Mouse (Mus musculus) effector memory CD4-positive, alpha-beta T cell, adult 5 months (primary cell): Measurements from ENCODE around the gene Abcb6. TPM values are rescaled to one million over a fixed set of nuclear protein-coding genes. Genes with fewer than 3 reads are reported as not detected.

Experiments used
- polyA plus RNA-seq: library from polyadenylated mRNA; unstranded; fragments of 100-300 nt; shearing (Covaris generic); gene quantifications from one replicate; pipeline ENCODE4 v1.2.1, GENCODE M21; 2017

Gene Abcb6
- 5.0 TPM for polyA plus RNA-seq

DNA sequence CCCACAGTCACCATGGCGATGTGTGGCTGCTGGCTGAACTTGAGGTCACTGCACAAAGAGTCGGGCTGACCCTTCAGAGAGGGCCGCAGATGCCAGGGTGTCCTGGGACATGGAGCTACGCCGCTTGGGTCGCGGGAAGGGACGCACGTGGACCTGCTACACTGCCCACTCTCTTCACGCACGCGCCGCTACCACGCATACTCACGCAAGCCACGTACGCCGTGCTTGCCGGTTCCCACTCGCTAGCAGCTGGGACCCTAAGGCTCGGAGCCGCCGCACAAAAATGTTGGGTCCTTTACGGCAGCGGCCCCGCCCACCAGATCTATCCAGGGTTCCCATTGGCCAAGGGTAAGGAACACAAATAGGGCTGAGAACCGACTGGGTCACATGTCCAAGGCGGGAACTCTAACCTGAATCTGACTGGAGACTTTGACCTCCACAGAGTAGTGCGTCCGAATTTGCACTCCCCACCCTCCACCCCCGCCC, at the start of gene Abcb6:
TSS of gene Abcb6 (minus strand) at position 288 of the 486 bp plus-strand sequence.

DNA sequence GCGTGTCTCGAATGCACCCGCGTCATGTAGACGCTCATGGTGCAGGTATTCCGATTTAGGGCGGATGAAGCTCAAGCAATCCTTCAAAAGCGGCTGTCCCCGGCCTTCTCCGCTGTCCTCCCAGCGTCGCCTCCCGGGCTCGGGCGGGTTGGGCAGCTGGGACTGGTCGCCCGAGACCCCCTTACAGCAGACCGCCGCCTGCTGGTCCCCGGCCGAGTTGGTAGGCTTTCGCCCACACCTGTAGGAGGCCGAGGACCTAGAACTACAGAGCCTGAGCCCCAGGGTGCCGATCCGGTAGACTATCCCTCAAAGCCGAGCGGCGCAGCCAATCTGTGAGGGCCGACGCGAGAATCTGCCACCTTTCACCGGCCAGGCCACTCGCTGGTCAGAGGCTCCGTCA, 39.3 kb upstream of the Abcb6 start, which contains the start of gene Tuba4a:
TSS of gene Tuba4a (minus strand) at position 335 of the 400 bp plus-strand sequence.

DNA sequence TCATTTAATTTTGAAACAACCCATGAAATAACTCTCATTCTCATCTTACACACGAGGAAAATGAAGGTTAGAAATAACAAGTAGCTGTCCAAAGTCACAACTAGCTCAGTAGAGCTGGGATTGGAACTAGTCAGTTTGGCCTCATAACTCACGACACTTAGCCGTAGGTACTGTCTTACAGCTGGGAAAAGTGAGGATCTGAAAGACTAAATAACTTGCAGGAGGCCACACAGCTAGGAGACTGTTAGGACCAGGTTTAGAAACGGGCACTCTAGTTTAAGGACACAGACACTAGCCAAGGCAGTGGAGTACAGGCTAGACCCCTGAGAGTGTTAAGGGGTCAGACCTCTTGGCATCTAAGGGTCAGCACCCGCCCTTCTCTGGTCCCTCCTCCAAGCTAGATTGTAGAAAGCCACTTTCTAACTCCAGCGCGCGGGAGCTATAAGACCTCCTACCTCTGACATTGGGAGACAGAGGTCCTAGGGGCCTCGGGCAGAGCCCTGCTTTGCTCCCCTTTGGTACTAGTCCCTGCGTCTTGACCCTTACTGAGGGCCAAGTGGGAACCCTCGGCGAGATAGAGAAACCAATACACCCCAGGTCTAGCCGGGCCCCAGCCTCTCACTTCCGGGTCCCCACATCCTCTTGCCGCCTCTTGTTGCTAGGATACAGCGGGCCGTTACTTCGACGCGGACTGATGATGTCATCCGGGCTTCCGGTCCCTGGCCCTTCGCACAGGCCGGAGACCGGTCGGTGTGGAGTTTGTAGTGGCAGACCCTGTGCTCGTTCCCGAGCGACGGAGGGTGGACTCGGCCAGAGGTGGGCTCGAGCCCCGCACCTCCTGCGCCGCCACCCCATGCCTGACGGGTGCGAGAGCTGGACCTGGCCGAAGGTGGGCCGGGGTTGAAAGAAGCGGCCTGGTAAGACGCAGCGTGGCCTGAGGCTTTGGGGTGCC, 30.2 kb upstream of the Abcb6 start, which contains the start of the genes Glb1l and Stk16:
TSS of gene Glb1l (minus strand) at position 678 of the 952 bp plus-strand sequence.
TSS of gene Stk16 (plus strand) at position 703 of the 952 bp plus-strand sequence.

DNA sequence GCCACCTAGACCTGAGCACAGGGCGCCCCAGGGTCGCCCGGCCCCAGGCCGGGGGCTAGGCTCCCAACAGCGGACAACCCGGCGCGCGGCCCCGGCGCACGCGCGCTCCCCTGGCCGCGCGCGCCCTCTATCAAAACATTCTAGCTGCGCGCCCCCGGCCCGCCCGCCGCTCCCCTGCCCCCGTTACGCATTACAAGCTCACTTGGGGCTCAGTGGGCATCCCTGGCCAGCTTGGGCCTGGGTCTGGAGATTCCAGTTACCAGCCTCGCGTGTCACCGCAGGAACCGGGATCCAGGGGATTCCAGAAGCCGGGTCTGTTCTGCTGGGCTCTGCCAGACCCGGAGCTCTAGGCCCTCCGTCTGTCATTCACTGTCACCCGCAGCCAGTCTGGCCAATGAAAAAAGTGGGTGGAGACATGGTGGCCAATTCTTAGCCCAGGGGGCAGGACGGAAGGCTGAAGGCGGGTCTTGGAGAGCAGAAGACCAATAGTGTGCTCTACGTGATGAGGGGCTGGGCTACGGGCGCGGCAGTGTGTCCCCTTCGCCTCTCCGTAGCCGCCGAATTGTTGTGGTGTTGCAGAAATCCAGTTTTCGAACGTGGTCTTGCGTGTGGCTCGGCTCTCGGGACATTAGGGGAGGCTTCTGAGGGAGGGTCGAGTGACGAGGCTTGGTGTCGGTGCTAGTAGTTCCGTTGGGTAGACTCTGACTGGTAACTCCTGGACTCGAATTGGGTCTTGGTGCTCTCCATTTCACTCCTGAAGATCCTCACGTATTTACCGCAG, 11.6 kb upstream of the Abcb6 start, which contains the start of the genes Ankzf1 and Atg9a:
TSS of gene Ankzf1 (plus strand) at position 530 of the 781 bp plus-strand sequence.
TSS of gene Atg9a (minus strand) at position 575 of the 781 bp plus-strand sequence.

DNA sequence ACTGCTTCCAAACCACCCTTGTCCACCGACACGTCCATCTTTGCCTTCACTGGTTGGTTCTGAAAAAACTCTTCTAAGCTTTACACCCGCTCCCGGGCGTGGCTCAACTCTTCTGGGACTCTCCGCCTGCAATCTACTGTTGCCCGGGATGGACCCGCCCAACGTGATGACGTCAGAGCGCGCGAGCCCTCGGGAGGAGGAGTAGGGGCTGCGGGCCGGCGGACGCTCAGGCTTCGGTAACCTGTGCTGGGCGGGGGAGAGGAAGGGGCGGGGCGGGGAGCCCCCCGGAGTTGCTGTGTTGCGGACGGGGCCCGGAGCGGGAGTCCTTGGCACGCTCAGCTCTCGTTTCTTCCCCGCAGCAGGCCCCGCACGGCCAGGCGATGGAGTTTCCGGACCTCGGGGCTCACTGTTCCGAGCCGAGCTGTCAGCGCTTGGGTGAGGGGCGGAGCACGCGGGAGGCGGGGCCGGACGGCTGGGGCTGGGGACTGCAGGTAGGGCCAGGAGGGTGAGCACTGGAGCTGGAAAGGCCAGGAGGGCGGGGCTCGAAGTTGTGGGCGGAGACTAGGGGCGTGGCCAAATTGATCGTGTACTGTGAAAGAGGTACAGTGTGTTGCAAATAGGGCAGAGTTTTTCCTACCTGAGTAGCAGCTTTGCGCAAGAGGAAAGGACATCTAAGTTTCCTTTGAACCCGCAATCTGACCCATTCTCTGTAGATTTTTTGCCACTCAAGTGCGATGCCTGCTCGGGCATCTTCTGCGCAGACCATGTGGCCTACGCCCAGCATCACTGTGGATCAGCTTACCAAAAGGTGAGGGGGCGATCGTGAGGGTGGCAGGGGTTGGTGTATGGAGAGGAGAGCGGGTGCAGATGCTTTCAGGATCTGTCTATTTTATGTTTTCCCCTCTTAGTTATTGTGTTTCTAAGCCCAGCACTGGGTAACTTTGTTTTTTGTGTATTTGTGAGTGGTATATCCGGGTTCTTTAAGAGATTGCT, 11.4 kb downstream of the Abcb6 start, which contains the start of gene Zfand2b:
TSS of gene Zfand2b (plus strand) at position 175 of the 993 bp plus-strand sequence.

DNA sequence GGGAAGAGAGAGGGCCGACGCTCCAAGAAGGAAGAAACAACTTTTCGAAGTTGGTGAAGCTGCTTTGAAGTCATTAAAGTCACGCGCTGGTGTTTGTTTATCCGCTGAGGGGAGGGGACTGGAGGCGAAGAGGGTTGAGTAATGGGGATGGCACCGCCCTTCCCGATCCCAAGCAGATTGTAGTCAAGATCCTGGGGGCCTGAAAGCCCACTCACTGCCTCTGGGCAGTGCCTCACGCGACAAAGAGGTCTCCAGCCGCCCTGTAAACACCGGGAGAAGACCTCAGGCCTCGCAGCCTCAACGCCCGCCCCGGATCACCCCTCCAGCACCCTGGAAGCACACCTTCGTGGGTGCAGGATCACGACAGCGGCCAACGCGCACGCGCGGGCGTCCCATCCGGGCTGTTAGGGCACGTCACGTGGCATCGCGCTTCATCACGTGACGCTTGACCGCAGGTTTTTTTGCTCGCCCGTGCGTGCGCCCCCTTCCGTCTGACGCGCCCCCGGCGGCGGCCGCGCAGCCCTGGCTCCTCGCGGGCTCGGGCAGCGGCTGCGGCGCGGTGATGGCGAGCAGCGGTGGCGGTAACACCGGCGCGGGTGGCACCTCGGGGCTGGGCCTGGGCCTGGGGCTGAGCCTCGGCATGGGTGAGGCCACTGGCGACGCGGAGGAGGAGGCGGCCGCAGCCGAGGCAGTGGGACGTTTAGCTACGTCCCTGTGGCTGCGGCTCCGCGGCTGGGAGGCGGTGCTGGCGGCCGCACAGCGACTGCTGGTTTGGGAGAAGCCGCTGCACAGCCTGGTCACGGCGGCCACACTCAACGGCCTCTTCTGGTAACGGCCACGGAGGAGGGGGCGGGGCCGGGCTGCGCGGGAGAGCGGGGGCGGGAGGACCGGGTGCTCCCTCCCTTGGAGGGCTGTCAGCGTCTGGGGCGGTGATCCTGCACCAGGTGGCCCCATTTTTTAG, 37.6 kb downstream of the Abcb6 start, which contains the start of the genes Cnppd1 and Retreg2:
TSS of gene Cnppd1 (minus strand) at position 411 of the 961 bp plus-strand sequence.
TSS of gene Retreg2 (plus strand) at position 478 of the 961 bp plus-strand sequence.

DNA sequence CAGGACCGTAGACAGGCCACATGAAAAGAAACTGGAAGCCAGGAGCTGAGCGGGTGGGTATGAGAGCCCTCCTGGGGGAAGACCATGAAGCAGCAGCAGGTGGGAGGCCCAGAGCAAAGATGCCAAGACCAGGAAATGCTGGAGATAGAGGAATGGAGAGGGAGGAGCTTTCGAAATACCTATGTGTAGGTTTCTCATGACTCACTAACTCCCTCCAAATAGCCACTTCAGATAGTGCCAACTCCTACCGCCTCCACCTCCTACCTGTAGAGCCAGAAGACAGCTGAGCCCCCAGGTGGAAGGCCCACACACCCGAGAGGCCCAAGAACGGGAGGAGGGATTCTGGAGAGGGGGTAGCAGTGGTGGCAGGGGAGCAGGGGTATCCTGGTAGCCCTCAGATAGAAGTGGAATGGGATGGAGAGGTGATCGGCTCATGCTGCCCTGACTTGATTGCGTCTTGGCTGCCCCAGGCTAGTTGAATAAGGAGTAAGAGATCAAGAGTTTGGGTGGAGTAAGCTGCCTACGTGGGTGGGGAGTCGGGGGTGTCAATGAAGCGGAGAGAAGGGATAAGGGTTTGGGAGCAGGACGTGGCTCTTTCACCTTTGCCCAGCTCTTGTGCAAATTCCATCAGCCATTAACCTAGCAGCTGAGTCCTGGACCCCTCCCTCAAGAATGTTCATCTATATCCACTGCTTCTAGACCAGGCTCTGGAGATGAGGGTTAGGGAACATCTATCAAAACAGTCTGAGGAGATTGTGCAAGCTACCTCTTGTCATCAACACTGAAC, 46.6 kb downstream of the Abcb6 start, which contains the start of gene Slc23a3:
TSS of gene Slc23a3 (minus strand) at position 470 of the 787 bp plus-strand sequence.

DNA sequence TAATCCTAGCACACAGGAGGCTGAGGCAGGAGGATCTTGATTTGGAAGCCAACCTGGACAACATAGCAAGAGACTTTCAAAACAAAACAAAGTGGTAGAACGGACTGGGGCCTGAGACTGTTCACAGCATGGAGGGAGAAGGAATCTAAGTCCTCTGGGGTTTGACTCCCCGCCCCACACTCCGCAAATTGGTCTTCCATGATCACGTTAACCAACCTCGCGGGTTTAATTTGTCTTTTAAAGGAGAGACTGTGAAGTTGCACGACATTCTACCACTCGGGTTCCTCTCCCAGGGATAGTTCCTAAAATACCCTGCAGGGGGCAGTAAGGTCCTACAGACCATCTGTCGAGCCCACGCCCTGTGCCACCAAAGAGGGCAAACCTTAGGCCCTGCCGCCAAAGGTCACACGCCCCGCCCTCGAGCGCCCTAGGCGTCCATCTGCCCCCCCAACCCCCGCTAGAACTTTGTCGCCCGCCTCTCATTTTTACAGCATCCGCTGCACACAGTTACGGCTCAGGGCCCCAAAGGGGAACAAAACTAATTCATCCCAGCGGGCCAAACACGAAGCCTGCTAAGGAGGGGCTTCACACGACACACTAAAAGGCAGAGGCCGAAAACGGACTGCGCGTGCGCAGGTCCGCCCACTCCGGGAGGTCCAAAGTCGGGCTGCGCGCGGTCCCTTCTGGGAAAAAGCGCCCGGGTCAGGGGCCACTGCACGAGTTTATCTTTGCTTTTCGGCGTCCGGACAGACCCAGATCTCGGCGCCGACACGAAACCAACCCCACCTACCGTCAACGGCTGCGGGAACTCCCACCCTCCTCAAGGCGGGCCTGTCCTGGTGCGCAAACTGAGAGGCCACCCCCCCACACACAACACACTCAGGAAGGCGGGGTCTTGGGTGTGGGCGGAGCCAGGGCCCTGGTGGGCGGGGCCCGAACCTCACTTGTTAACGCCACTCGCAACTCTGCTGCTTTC, 55.6 kb downstream of the Abcb6 start, which contains the start of gene Nhej1:
TSS of gene Nhej1 (minus strand) at position 855 of the 976 bp plus-strand sequence.

Other genes with a start within 250 kb of the Abcb6 start
- gene Cfap65, start 244.8 kb downstream of the Abcb6 start, polyA plus RNA-seq, result not detected
- gene Ihh, start 228.7 kb downstream of the Abcb6 start, polyA plus RNA-seq, result 0.25 TPM
- gene Nhej1, start 55.2 kb downstream of the Abcb6 start, polyA plus RNA-seq, result 8.2 TPM
- gene Slc23a3, start 46.5 kb downstream of the Abcb6 start, polyA plus RNA-seq, result 0.17 TPM
- 172 TPM for gene Cnppd1, start 37.7 kb downstream of the Abcb6 start, polyA plus RNA-seq
- 87.0 TPM for gene Retreg2, start 37.6 kb downstream of the Abcb6 start, polyA plus RNA-seq
- 65.9 TPM for gene Zfand2b, start 11.7 kb downstream of the Abcb6 start, polyA plus RNA-seq
- gene Ankzf1, start 11.8 kb upstream of the Abcb6 start, polyA plus RNA-seq, result 23.6 TPM
- gene Atg9a, start 11.8 kb upstream of the Abcb6 start, polyA plus RNA-seq, result 19.8 TPM
- 6.6 TPM for gene Glb1l, start 30.4 kb upstream of the Abcb6 start, polyA plus RNA-seq
- 59.6 TPM for gene Stk16, start 30.4 kb upstream of the Abcb6 start, polyA plus RNA-seq
- 309 TPM for gene Tuba4a, start 39.5 kb upstream of the Abcb6 start, polyA plus RNA-seq
- gene A630095N17Rik, start 51.7 kb upstream of the Abcb6 start, polyA plus RNA-seq, result not detected
- 151 TPM for gene Dnajb2, start 56.0 kb upstream of the Abcb6 start, polyA plus RNA-seq
- 0.17 TPM for gene Ptprn, start 84.1 kb upstream of the Abcb6 start, polyA plus RNA-seq
- gene Resp18, start 98.0 kb upstream of the Abcb6 start, polyA plus RNA-seq, result not detected
- 48.6 TPM for gene Dnpep, start 137.6 kb upstream of the Abcb6 start, polyA plus RNA-seq
- gene Des, start 179.9 kb upstream of the Abcb6 start, polyA plus RNA-seq, result not detected
- 0.91 TPM for gene Speg, start 194.9 kb upstream of the Abcb6 start, polyA plus RNA-seq